Mouse (Mus musculus): ENCODE results near the gene Olfr1466. TPM values are rescaled to one million over a fixed set of nuclear protein-coding genes. Genes with fewer than 3 reads are reported as not detected.

Olfr1466 gene
- not detected for total RNA-seq (2023)

GRCm38 (mm10) chr19:13338562-13338961 is at the start of gene Olfr1466:
Gene Olfr1466 (plus strand): TSS chr19:13338862.

GRCm38 (mm10) chr19:13315441-13315840 is 23.2 kb upstream of the Olfr1466 start, which contains the start of gene Olfr1465:
Gene Olfr1465 (minus strand): TSS chr19:13315541.

GRCm38 (mm10) chr19:13361936-13362335 is 23.3 kb downstream of the Olfr1466 start, which contains the start of gene Olfr1467:
Gene Olfr1467 (plus strand): TSS chr19:13362236.

Other genes with a start within 250 kb of the Olfr1466 start
- not detected for gene Olfr1457, start 241.0 kb upstream of the Olfr1466 start, total RNA-seq (2023)
- gene Olfr1458, start 232.1 kb upstream of the Olfr1466 start, total RNA-seq (2023) = not detected
- gene Olfr1459, start 189.3 kb upstream of the Olfr1466 start, total RNA-seq (2023) = not detected
- not detected for gene Olfr1461, start 175.9 kb upstream of the Olfr1466 start, total RNA-seq (2023)
- not detected for gene Olfr1462, start 153.1 kb upstream of the Olfr1466 start, total RNA-seq (2023)
- not detected for gene Olfr1463, start 107.5 kb upstream of the Olfr1466 start, total RNA-seq (2023)
- gene Olfr1465, start 23.3 kb upstream of the Olfr1466 start, total RNA-seq (2023) = not detected
- not detected for gene Olfr1467, start 23.4 kb downstream of the Olfr1466 start, total RNA-seq (2023)
- not detected for gene Olfr1469, start 69.0 kb downstream of the Olfr1466 start, total RNA-seq (2023)
- not detected for gene Olfr1471, start 104.5 kb downstream of the Olfr1466 start, total RNA-seq (2023)
- gene Olfr1472, start 117.2 kb downstream of the Olfr1466 start, total RNA-seq (2023) = not detected
- not detected for gene Olfr1474, start 130.7 kb downstream of the Olfr1466 start, total RNA-seq (2023)
- not detected for gene Olfr1475, start 141.3 kb downstream of the Olfr1466 start, total RNA-seq (2023)
- not detected for gene Olfr1477, start 161.7 kb downstream of the Olfr1466 start, total RNA-seq (2023)
- not detected for gene Olfr1480, start 189.1 kb downstream of the Olfr1466 start, total RNA-seq (2023)
- not detected for gene Olfr1484, start 244.6 kb downstream of the Olfr1466 start, total RNA-seq (2023)